Mouse (Mus musculus): ENCODE data around the gene Rftn2. TPM values are rescaled to one million over a fixed set of nuclear protein-coding genes. Genes with fewer than 3 reads are reported as not detected.

The Rftn2 gene
- polyA plus RNA-seq, 1 experiment: 1.6 TPM

GRCm38 (mm10) chr1:55205808-55206327 lies 20.7 kb downstream of the Rftn2 start:
- H3K27me3 ChIP-seq (ENCODE audit: control insufficient read depth, insufficient read depth, low read length): no peaks in the 10 kb centered on the region
- TF ChIP-seq POLR2A (IDR thresholded peaks at IDR 0.05; ENCODE audit: low read depth, low read length) (no peak), CTCF (IDR thresholded peaks at IDR 0.05; ENCODE audit: extremely low read depth, insufficient read depth, insufficient read length, insufficient replicate concordance) (no peak)
- WGBS: 87% methylated on average over 5 of the region's 5 CpGs
- H3K27ac ChIP-seq (ENCODE audit: insufficient read depth, low read length): no peak overlapping the region
- DNase-seq (ENCODE audit: low read depth in 1 of 2, low spot score in 2 of 2): no peak
- H3K4me1 ChIP-seq (ENCODE audit: control insufficient read depth, insufficient read depth, insufficient read length): peaks cover 12% of the 10 kb centered on the region; the same call in 1 of the 2 replicates
- no peak overlapping the region for H3K4me3 ChIP-seq (ENCODE audit: extremely low read depth, insufficient read depth, insufficient read length)
- H3K36me3 ChIP-seq (ENCODE audit: control insufficient read depth, insufficient read depth, low read length): peaks cover 2% of the 10 kb centered on the region; the same call in 1 of the 2 replicates

DNA sequence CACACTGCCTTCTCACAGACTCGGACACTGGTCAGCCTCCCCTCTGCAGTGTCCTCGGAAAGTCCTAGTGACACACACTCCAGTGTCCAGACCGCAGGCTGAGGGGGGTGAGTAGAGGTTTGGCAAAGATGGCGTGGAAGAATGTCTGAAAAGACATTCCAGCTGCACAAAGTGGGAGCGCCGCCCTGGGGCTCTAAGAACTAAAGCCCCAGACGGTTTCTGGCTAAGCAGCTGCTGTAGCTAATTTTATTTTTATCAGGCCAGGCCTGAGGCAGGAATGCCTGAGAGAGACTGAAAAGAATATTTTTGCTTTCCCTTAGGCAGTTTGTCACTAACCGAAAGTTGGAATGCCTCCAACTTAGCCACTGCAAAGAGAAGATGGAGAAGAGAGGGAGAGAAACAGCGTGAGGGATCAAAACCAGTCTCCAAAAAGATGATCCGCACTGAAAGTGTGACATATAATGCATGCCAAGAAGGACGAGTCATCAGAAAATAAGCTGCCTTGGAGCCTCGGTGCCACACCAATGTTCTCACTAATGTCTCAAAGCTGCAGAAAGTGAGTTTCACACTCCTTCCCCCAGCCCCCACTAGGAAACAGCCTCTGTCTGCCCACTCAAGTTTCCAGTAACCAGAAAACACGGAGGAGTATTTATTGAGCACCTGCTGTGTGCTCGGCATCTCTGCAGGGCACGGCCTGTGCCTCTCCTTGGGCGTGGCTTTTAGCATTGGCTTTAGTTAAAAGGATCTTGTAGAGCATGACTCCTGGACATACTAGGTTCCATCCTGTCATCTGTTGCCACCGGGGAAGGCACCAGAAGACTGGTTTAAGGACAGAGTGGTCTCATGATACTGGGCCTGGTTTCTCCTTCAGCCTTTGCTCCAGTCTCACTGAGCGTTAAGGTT lies 24.5 kb downstream of the Rftn2 start:
- DNase-seq (ENCODE audit: low read depth in 1 of 2, low spot score in 2 of 2): no peak
- 71% methylated on average over 18 of the region's 18 CpGs for WGBS
- no peak for TF ChIP-seq POLR2A (IDR thresholded peaks at IDR 0.05; ENCODE audit: low read depth, low read length)
- no peak for TF ChIP-seq CTCF (IDR thresholded peaks at IDR 0.05; ENCODE audit: extremely low read depth, insufficient read depth, insufficient read length, insufficient replicate concordance)
- Histone ChIP-seq H3K27me3 (ENCODE audit: control insufficient read depth, insufficient read depth, low read length) (no peaks in the 10 kb centered on the region), H3K27ac (ENCODE audit: insufficient read depth, low read length) (no peak overlapping the region; the same call in 1 of the 2 replicates), H3K36me3 (ENCODE audit: control insufficient read depth, insufficient read depth, low read length) (peaks cover 2% of the 10 kb centered on the region; the same call in 1 of the 2 replicates), H3K4me3 (ENCODE audit: extremely low read depth, insufficient read depth, insufficient read length) (no peak overlapping the region), H3K4me1 (ENCODE audit: control insufficient read depth, insufficient read depth, insufficient read length) (no peaks in the 10 kb centered on the region)

- DNase-seq (ENCODE audit: low read depth in 1 of 2, low spot score in 2 of 2): no peak
- H3K36me3 ChIP-seq (ENCODE audit: control insufficient read depth, insufficient read depth, low read length): no peaks in the 10 kb centered on the region; the same call in 1 of the 2 replicates
- TF ChIP-seq CTCF (IDR thresholded peaks at IDR 0.05; ENCODE audit: extremely low read depth, insufficient read depth, insufficient read length, insufficient replicate concordance): no peak
- TF ChIP-seq POLR2A (IDR thresholded peaks at IDR 0.05; ENCODE audit: low read depth, low read length): no peak
- no peaks in the 10 kb centered on the region for H3K4me1 ChIP-seq (ENCODE audit: control insufficient read depth, insufficient read depth, insufficient read length)
- H3K4me3 ChIP-seq (ENCODE audit: extremely low read depth, insufficient read depth, insufficient read length): no peak overlapping the region
- H3K27me3 ChIP-seq (ENCODE audit: control insufficient read depth, insufficient read depth, low read length): no peaks in the 10 kb centered on the region
- H3K27ac ChIP-seq (ENCODE audit: insufficient read depth, low read length): no peak overlapping the region
- 56% methylated on average over 3 of the region's 3 CpGs for WGBS
Observed at GRCm38 (mm10) chr1:55198719-55199118, 27.9 kb downstream of the Rftn2 start.

- H3K4me1 ChIP-seq (ENCODE audit: control insufficient read depth, insufficient read depth, insufficient read length): no peaks in the 10 kb centered on the region
- H3K27me3 ChIP-seq (ENCODE audit: control insufficient read depth, insufficient read depth, low read length): no peaks in the 10 kb centered on the region
- H3K27ac ChIP-seq (ENCODE audit: insufficient read depth, low read length): no peak overlapping the region
- H3K36me3 ChIP-seq (ENCODE audit: control insufficient read depth, insufficient read depth, low read length): no peaks in the 10 kb centered on the region
- WGBS: 71% methylated on average over 6 of the region's 6 CpGs
- DNase-seq (ENCODE audit: low read depth in 1 of 2, low spot score in 2 of 2): no peak
- H3K4me3 ChIP-seq (ENCODE audit: extremely low read depth, insufficient read depth, insufficient read length): no peak overlapping the region
- no peak for TF ChIP-seq POLR2A (IDR thresholded peaks at IDR 0.05; ENCODE audit: low read depth, low read length)
- no peak for TF ChIP-seq CTCF (IDR thresholded peaks at IDR 0.05; ENCODE audit: extremely low read depth, insufficient read depth, insufficient read length, insufficient replicate concordance)
Observed at GRCm38 (mm10) chr1:55196327-55197003, 30.1 kb downstream of the Rftn2 start.

- Histone ChIP-seq H3K4me3 (ENCODE audit: extremely low read depth, insufficient read depth, insufficient read length) (no peak overlapping the region), H3K36me3 (ENCODE audit: control insufficient read depth, insufficient read depth, low read length) (no peaks in the 10 kb centered on the region), H3K4me1 (ENCODE audit: control insufficient read depth, insufficient read depth, insufficient read length) (no peaks in the 10 kb centered on the region), H3K27me3 (ENCODE audit: control insufficient read depth, insufficient read depth, low read length) (no peaks in the 10 kb centered on the region), H3K27ac (ENCODE audit: insufficient read depth, low read length) (no peak overlapping the region)
- 85% methylated on average over 4 of the region's 4 CpGs for WGBS
- TF ChIP-seq CTCF (IDR thresholded peaks at IDR 0.05; ENCODE audit: extremely low read depth, insufficient read depth, insufficient read length, insufficient replicate concordance) (no peak), POLR2A (IDR thresholded peaks at IDR 0.05; ENCODE audit: low read depth, low read length) (no peak)
- DNase-seq (ENCODE audit: low read depth in 1 of 2, low spot score in 2 of 2): no peak
Observed at GRCm38 (mm10) chr1:55195021-55195420, 31.6 kb downstream of the Rftn2 start.

DNA sequence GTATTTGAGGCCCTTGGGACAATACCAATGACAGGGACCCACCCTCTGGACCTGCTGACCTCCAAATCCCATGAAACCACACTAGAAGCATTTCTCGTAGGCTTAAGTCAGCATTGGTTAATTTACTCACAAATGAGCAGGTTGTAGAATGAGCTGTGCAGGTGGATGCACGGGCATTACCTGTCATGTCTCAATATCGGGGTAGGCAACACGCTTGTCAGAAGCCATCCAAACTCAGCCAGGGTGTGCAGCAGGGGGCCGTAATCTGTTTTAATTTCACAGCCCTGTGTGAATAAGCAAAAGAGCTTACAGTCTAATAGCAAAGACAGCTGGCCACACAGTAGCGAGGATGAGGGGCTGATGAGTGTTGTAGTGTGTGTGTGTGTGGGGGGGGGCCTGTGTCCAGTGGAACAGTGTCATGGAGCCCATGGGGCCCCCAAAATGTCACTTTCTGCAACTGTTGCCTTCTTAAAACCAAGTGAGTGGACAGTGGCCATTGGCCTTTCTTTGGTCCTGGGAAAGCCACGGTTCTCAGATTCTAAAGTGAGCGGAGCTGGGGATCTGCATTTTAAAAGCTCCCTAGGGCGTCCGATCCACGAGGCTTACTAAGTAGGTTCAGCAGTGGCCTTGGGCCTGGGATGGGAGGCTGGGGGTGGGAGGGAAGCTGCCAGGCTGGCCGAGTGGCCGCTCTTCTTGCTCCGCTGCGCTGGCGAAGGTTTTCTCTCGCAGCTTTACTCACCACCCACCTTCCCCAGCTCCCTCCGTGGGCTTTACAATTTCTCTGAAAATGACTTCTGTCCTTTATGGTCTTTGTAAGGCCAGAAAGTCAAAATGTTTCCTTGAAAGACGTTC lies 32.3 kb downstream of the Rftn2 start:
- no peak overlapping the region for H3K4me3 ChIP-seq (ENCODE audit: extremely low read depth, insufficient read depth, insufficient read length)
- 93% methylated on average over 19 of the region's 19 CpGs for WGBS

More for the DNA sequence above, 32.3 kb downstream of the Rftn2 start:
- H3K27ac ChIP-seq (ENCODE audit: insufficient read depth, low read length): no peak overlapping the region
- H3K36me3 ChIP-seq (ENCODE audit: control insufficient read depth, insufficient read depth, low read length): no peaks in the 10 kb centered on the region
- no peak for DNase-seq (ENCODE audit: low read depth in 1 of 2, low spot score in 2 of 2)
- H3K27me3 ChIP-seq (ENCODE audit: control insufficient read depth, insufficient read depth, low read length): no peaks in the 10 kb centered on the region
- H3K4me1 ChIP-seq (ENCODE audit: control insufficient read depth, insufficient read depth, insufficient read length): no peaks in the 10 kb centered on the region
- no peak for TF ChIP-seq CTCF (IDR thresholded peaks at IDR 0.05; ENCODE audit: extremely low read depth, insufficient read depth, insufficient read length, insufficient replicate concordance)
- no peak for TF ChIP-seq POLR2A (IDR thresholded peaks at IDR 0.05; ENCODE audit: low read depth, low read length)
